Mouse (Mus musculus) mature B cell (primary cell): ENCODE measurements around the gene Gm20696.

Source experiments
- in situ Hi-C: fragments of 300-500 bp; cut with MboI; formaldehyde crosslinking; loops from 2 replicates; pipeline ENCODE4 v1.14.3; 2019

The Gm20696 gene

GRCm38 (mm10) chr6:99665457-99666317 lies 910 bp downstream of the Gm20696 start:
- in situ Hi-C loops = no loop called here

GRCm38 (mm10) chr6:99663232-99663631 lies 3.4 kb downstream of the Gm20696 start:
- in situ Hi-C loops = no loop called here

- in situ Hi-C loops = no loop called here
Observed at GRCm38 (mm10) chr6:99660443-99660842, 6.2 kb downstream of the Gm20696 start.

GRCm38 (mm10) chr6:99658586-99658985 lies 8.0 kb downstream of the Gm20696 start:
- in situ Hi-C loops = no loop called here

GRCm38 (mm10) chr6:99656088-99656487 lies 10.5 kb downstream of the Gm20696 start:
- in situ Hi-C loops = no loop called here

- in situ Hi-C loops = no loop called here
Observed at GRCm38 (mm10) chr6:99655488-99655887, 11.1 kb downstream of the Gm20696 start.

GRCm38 (mm10) chr6:99654343-99654742 lies 12.3 kb downstream of the Gm20696 start:
- in situ Hi-C loops = no loop called here

GRCm38 (mm10) chr6:99652341-99652740 lies 14.3 kb downstream of the Gm20696 start:
- in situ Hi-C loops = no loop called here

- in situ Hi-C loops = no loop called here
Observed at GRCm38 (mm10) chr6:99649307-99649706, 17.3 kb downstream of the Gm20696 start.

GRCm38 (mm10) chr6:99646344-99646743 lies 20.3 kb downstream of the Gm20696 start:
- in situ Hi-C loops = no loop called here

GRCm38 (mm10) chr6:99644876-99645275 lies 21.7 kb downstream of the Gm20696 start:
- in situ Hi-C loops = no loop called here

- in situ Hi-C loops = no loop called here
Observed at GRCm38 (mm10) chr6:99644386-99644785, 22.2 kb downstream of the Gm20696 start.

- in situ Hi-C loops = no loop called here
Observed at GRCm38 (mm10) chr6:99643439-99644199, 23.0 kb downstream of the Gm20696 start.

- in situ Hi-C loops = no loop called here
Observed at GRCm38 (mm10) chr6:99637456-99637855, 29.1 kb downstream of the Gm20696 start.

- in situ Hi-C loops = no loop called here
Observed at GRCm38 (mm10) chr6:99636801-99637200, 29.8 kb downstream of the Gm20696 start.

- in situ Hi-C loops = no loop called here
Observed at GRCm38 (mm10) chr6:99636121-99636520, 30.5 kb downstream of the Gm20696 start.

GRCm38 (mm10) chr6:99632121-99632980 lies 34.2 kb downstream of the Gm20696 start:
- in situ Hi-C loops = no loop called here

- in situ Hi-C loops = no loop called here
Observed at GRCm38 (mm10) chr6:99631637-99632036, 35.0 kb downstream of the Gm20696 start.

GRCm38 (mm10) chr6:99629726-99630458 lies 36.7 kb downstream of the Gm20696 start:
- in situ Hi-C loops = no loop called here

GRCm38 (mm10) chr6:99626347-99626746 lies 40.2 kb downstream of the Gm20696 start:
- in situ Hi-C loops = no loop called here

GRCm38 (mm10) chr6:99625803-99626202 lies 40.8 kb downstream of the Gm20696 start:
- in situ Hi-C loops = no loop called here
